Mouse (Mus musculus) liver, embryonic 16.5 days (tissue): ENCODE data around the gene Gart. TPM values are rescaled to one million over a fixed set of nuclear protein-coding genes. Genes with fewer than 3 reads are reported as not detected.

Experiments
- polyA plus RNA-seq: library from polyadenylated mRNA; unstranded; fragments of >200 nt; fragmentation: Nextera tagmentation; extraction: Ambion mirVana; gene quantifications from 2 replicates; pipeline ENCODE4 v1.2.1, GENCODE M21; 2015

The Gart gene
- polyA plus RNA-seq, 1 experiment from 2014 or later = 52.9 TPM

Other genes starting within 250 kb of the Gart start
- gene Il10rb, start 240.8 kb downstream of the Gart start, polyA plus RNA-seq = 32.3 and 33.6 TPM in 2 replicates
- gene Ifnar1, start 161.7 kb downstream of the Gart start, polyA plus RNA-seq = 21.3 and 25.0 TPM in 2 replicates
- gene Ifngr2, start 99.9 kb downstream of the Gart start, polyA plus RNA-seq = 18.6 and 22.2 TPM in 2 replicates
- gene Tmem50b, start 49.2 kb downstream of the Gart start, polyA plus RNA-seq = 7.1 and 7.4 TPM in 2 replicates
- 2.2 and 2.6 TPM in 2 replicates for gene Dnajc28, start 27.9 kb downstream of the Gart start, polyA plus RNA-seq
- gene Son, start 554 bp upstream of the Gart start, polyA plus RNA-seq = 36.9 and 39.0 TPM in 2 replicates
- 22.8 and 23.0 TPM in 2 replicates for gene Donson, start 41.8 kb upstream of the Gart start, polyA plus RNA-seq
- 31.5 and 34.6 TPM in 2 replicates for gene Cryzl1, start 82.0 kb upstream of the Gart start, polyA plus RNA-seq
- 54.1 and 54.7 TPM in 2 replicates for gene Itsn1, start 82.3 kb upstream of the Gart start, polyA plus RNA-seq